ENCODE assay signal across 25 mouse cellular contexts in genomic region chr19:19040800-19041199, GRCm38 (mm10).
"Had no signal": no experiment of that assay in that cellular context is flagged by ENCODE, and none has a peak within 500 bp of the region (broad histone marks: within the 10 kb centered on the region; RNA-seq: fewer than 3 reads in every experiment).

No protein-coding gene starts in this region.

- H3K4me3 ChIP-seq: gastrocnemius, adult 2 months; heart, embryonic 10.5 days; heart, embryonic 12.5 days; hindbrain, embryonic 12.5 days; intestine, embryonic 15.5 days; layer of hippocampus, adult 2 months; left cerebral cortex, adult 2 months; limb, embryonic 13.5 days; limb, embryonic 15.5 days; liver, embryonic 12.5 days had no signal

- DNase-seq: gastrocnemius, adult 2 months; gastrocnemius, postnatal 10 days; gastrocnemius, postnatal 25 days; heart, adult 18-20 months; heart, postnatal 10 days; kidney, adult 18-20 months; kidney, adult 8-10 months; kidney, postnatal 10 days; kidney, postnatal 25 days; kidney, postnatal 4 days; left cerebral cortex, postnatal 4 days had no signal

- H3K27me3 ChIP-seq: heart, embryonic 12.5 days; hindbrain, embryonic 12.5 days; intestine, embryonic 15.5 days; limb, embryonic 13.5 days; limb, embryonic 15.5 days; liver, embryonic 12.5 days had no signal

- H3K36me3 ChIP-seq: heart, embryonic 10.5 days; heart, embryonic 12.5 days; hindbrain, embryonic 12.5 days; intestine, embryonic 15.5 days; limb, embryonic 13.5 days; limb, embryonic 15.5 days; liver, embryonic 12.5 days had no signal

- H3K4me1 ChIP-seq: heart, embryonic 10.5 days; heart, embryonic 12.5 days; hindbrain, embryonic 12.5 days; intestine, embryonic 15.5 days; limb, embryonic 15.5 days; liver, embryonic 12.5 days had no signal

- H3K27ac ChIP-seq: gastrocnemius, adult 2 months; heart, embryonic 10.5 days; hindbrain, embryonic 12.5 days; hindbrain, embryonic 14.5 days; intestine, embryonic 15.5 days; left cerebral cortex, adult 2 months; limb, embryonic 13.5 days; limb, embryonic 15.5 days; liver, embryonic 12.5 days; liver, embryonic 14.5 days had no signal

- H3K4me2 ChIP-seq: heart, embryonic 12.5 days; hindbrain, embryonic 12.5 days; hindbrain, embryonic 14.5 days; intestine, embryonic 15.5 days; limb, embryonic 13.5 days; limb, embryonic 15.5 days; liver, embryonic 12.5 days had no signal

- H3K9ac ChIP-seq: heart, embryonic 12.5 days; hindbrain, embryonic 12.5 days; hindbrain, embryonic 14.5 days; intestine, embryonic 15.5 days; limb, embryonic 13.5 days; limb, embryonic 15.5 days; liver, embryonic 12.5 days; liver, embryonic 14.5 days had no signal

- ATAC-seq: hindbrain, embryonic 16.5 days; inflammation-experienced regulatory T-cells, adult 6 months; intestine, embryonic 15.5 days; intestine, postnatal 0 days; liver, embryonic 12.5 days had no signal

- H3K9me3 ChIP-seq: heart, embryonic 10.5 days; heart, embryonic 12.5 days; hindbrain, embryonic 12.5 days; intestine, embryonic 15.5 days; limb, embryonic 13.5 days; limb, embryonic 15.5 days; liver, embryonic 12.5 days had no signal
